Mouse (Mus musculus) midbrain, embryonic 10.5 days (tissue): ENCODE measurements around the gene Stk11ip. TPM values are rescaled to one million over a fixed set of nuclear protein-coding genes. Genes with fewer than 3 reads are reported as not detected.

Source experiments
- DNase-seq: peaks from one replicate; pipeline ENCODE4 v3.0.0-alpha.2; 2017; ENCODE audit warnings: low spot score
- H3K27ac ChIP-seq: fragments of 300-500 bp; sonication (generic); replicated peaks from 2 replicates; pipeline ENCODE4 v1.5.1; 2016; ENCODE audit warnings: mild to moderate bottlenecking
- H3K27me3 ChIP-seq: fragments of 300-500 bp; sonication (generic); 2 replicates; pipeline ENCODE4 v1.6.1; 2016; ENCODE audit warnings: low read depth, mild to moderate bottlenecking; ENCODE audit not compliant: poor library complexity, severe bottlenecking
- H3K36me3 ChIP-seq: fragments of 300-500 bp; sonication (generic); 2 replicates; pipeline ENCODE4 v1.6.1; 2016; ENCODE audit warnings: mild to moderate bottlenecking, moderate library complexity
- H3K4me1 ChIP-seq: fragments of 300-500 bp; sonication (generic); 2 replicates; pipeline ENCODE4 v1.6.1; 2016
- H3K4me3 ChIP-seq: fragments of 300-500 bp; sonication (generic); 2 replicates; pipeline ENCODE4 v1.5.1; 2016; ENCODE audit warnings: mild to moderate bottlenecking, moderate library complexity
- H3K9me3 ChIP-seq: fragments of 300-500 bp; sonication (generic); replicated peaks from 2 replicates; pipeline ENCODE4 v1.6.1; 2016; ENCODE audit warnings: mild to moderate bottlenecking
- WGBS: fragments of 180-500 bp; shearing (Covaris S2); methylation state at CpG from one replicate; pipeline ENCODE4 v1.1.7; 2016; 5-methylcytosine and 5-hydroxymethylcytosine counted together
- polyA plus RNA-seq: library from polyadenylated mRNA; unstranded; fragments of >200 nt; fragmentation: Nextera tagmentation; extraction: Ambion mirVana; gene quantifications from 2 replicates; pipeline ENCODE4 v1.2.1, GENCODE M21; 2016

Stk11ip gene
- polyA plus RNA-seq, 1 experiment from 2014 or later, result 31.7 TPM

DNA sequence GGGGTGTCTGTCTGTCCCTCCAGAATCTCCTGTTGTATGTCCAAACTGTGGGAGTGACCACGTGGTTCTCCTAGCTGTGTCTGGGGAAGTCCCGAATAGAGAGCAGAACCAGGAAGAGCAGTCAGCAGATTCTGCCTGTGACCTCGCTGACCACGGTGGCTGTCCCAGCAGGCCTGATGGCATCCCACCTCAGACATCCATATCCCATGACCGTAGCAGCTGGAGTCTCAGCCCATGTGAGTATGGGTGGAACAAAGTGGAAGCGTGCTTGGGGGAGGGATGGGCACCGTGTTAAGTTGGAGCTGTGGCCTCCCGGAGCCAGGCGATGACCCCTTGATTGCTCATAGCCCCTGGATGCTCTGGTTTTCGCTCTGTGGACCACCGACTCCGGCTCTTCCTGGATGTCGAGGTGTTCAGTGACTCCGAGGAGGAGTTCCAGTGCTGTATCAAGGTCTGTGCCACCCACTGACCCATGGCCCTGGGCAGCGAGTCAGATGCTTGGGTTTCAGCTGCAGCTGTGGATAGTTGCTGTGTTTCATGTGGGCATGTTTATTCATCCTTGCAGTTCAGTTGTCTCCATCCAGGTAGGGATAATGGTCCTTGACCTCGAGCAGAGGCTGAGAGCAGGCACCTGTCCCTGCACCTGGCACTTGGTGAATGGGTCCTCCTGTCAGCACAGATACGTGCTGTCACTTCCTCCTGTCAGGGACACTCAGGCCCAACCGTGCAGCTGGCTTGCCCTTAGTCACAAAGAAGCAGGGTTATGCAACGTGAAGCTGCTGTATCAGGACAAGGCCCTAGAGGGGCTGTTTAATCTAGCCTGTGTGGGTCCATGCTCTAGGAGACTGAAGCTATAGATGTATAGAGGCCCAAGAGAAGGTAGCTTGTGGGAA lies 11.2 kb downstream of the Stk11ip start:
- 93% methylated on average over 19 of the region's 19 CpGs for WGBS
- no peak overlapping the region for H3K4me3 ChIP-seq
- H3K27me3 ChIP-seq, result no peaks in the 10 kb centered on the region
- no peak for DNase-seq
- H3K36me3 ChIP-seq, result peaks cover 83% of the 10 kb centered on the region
- H3K9me3 ChIP-seq, result no peaks in the 10 kb centered on the region
- H3K4me1 ChIP-seq, result no peaks in the 10 kb centered on the region
- H3K27ac ChIP-seq, result no peak overlapping the region

DNA sequence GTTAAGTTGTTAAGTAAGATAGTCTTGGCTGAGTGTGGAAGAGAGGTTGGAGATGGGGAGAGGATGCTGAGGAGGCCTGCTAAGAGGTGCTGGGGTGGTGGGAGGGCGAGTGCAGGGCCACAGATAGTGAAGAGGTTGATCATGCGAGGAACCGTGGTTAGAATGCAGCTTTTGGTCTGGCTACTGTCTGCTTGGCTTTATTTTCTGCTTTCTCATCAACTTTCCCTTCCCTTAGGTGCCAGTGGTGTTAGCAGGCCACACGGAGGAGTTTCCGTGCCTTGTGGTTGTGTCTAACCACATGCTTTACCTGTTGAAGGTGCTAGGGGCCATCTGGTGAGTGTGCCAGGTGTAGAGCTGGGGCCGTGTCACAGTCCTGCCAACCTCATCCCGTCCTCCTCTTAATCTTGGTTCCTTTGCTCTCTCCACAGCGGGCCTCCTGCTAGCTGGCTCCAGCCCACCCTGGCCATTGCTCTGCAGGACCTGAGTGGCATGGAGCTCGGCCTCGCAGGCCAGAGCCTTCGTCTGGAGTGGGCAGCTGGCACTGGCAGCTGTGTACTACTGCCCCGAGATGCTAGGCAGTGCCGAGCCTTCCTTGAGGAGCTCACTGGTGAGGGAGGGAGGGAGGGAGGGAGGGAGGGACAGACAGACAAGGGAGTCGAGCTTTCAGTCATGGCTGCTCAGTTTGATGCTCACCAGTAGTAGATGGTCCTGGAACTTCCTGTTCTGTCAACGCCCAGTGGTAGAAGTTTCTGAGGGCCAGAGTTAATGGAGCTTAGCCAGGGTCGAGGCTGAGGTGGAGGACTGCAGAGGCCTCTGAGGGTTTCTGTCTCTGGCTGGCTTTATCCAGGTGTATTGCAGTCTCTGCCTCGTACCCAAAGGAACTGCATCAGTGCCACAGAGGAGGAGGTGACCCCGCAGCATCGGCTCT lies 12.3 kb downstream of the Stk11ip start:
- WGBS, result 92% methylated on average over 19 of the region's 19 CpGs
- Histone ChIP-seq H3K4me1 (no peaks in the 10 kb centered on the region), H3K4me3 (no peak overlapping the region), H3K9me3 (no peaks in the 10 kb centered on the region), H3K36me3 (peaks cover 73% of the 10 kb centered on the region), H3K27me3 (no peaks in the 10 kb centered on the region), H3K27ac (no peak overlapping the region)
- no peak for DNase-seq

DNA sequence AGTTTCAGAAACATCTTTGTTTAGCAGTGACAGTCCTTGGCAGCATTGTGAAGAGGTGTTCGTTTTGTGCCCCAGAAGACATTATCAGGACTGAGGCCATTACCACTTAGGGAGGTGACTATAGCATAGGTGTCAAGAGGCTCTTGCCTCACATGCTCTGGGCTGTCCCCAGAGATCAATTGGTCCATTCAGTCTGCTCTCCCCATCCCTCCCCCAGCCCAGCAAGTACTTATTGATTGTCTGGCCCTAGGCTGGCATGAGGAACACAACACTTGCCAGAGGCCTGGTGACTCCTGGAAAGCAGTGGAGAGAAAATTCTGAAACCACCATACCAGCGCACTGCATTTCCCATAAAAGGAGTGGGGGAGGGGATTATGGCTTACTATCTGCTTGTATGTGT lies 16.3 kb downstream of the Stk11ip start:
- Histone ChIP-seq H3K27ac (no peak overlapping the region), H3K9me3 (no peaks in the 10 kb centered on the region), H3K36me3 (peaks cover 42% of the 10 kb centered on the region), H3K27me3 (no peaks in the 10 kb centered on the region), H3K4me1 (no peaks in the 10 kb centered on the region), H3K4me3 (no peak overlapping the region)
- no peak for DNase-seq
- WGBS, result 93% methylated on average over 2 of the region's 2 CpGs

DNA sequence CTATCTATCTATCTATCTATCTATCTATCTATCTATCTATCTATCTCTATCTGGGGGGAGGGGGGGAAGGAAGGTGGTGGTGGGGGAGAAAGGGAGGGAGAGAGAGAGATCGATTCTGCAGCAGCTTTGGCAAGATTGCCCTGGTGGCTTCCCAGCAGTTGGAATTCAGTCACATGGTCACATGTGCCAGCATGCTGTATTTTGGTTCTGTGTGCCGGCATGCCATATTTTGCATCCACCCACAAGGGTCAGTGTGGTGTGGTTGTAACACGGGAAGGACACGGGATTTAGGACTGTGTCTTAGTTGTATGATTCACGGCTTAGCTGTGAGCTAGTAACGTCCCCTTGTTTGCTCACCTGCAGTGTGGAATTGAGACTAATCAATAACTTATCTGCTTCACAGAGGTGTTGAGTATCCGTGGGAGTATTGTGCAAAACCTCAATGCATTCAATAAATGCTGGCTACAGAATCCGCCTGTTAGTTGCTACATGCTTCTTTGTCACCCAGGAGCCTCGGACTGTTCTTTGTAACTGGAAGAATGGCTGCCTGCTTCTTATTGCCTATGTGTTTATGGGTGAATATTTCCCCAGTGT lies 17.4 kb downstream of the Stk11ip start:
- no peak overlapping the region for H3K4me3 ChIP-seq
- no peaks in the 10 kb centered on the region for H3K9me3 ChIP-seq
- no peaks in the 10 kb centered on the region for H3K4me1 ChIP-seq
- H3K27ac ChIP-seq, result no peak overlapping the region
- H3K27me3 ChIP-seq, result no peaks in the 10 kb centered on the region
- DNase-seq, result no peak
- H3K36me3 ChIP-seq, result peaks cover 31% of the 10 kb centered on the region
- WGBS, result 85% methylated on average over 9 of the region's 9 CpGs

DNA sequence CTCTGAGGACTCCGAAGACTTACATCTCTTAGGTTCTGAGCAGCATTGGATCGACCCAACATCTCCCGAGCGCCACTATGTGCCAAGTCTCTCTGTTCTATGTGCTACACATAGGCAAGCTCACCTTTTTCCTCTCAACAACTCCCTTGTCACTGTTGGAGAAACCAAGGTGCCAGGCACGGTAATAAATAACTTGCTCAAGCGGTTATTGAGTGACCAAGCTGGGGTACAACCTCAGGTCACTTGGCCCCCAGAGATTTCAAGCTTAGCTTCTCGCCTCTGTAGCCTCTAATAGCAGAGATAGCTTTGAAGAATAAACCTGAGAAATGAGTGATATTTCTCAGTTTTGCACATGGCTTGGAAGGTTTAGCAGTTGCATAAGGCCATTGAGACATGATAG lies 20.2 kb downstream of the Stk11ip start:
- peaks cover 7% of the 10 kb centered on the region; the same call in 1 of the 2 replicates for H3K27me3 ChIP-seq
- DNase-seq, result no peak
- H3K27ac ChIP-seq, result no peak overlapping the region
- peaks cover 6% of the 10 kb centered on the region for H3K36me3 ChIP-seq
- H3K9me3 ChIP-seq, result no peaks in the 10 kb centered on the region
- peaks cover 11% of the 10 kb centered on the region for H3K4me1 ChIP-seq
- H3K4me3 ChIP-seq, result no peak overlapping the region
- 91% methylated on average over 7 of the region's 7 CpGs for WGBS

DNA sequence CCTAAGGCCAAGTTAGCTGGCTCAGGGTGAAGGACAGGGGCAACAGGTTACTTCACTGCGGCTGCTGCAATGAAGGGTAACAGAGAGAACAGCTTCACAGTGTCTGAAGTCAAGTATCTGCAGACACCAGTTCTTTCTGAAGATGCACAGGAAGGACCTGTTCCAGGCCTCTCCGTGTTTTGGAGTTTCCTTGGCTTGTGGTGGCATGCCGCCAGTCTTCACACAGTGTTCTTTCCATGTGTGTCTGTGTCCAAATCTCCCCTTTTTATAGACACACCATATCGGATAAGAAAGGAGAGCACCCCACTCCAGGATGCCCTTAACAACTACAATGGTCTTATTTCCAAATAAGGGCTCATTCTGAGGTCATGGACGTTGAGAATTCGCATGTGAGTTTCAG lies 23.0 kb downstream of the Stk11ip start:
- Histone ChIP-seq H3K4me3 (no peak overlapping the region), H3K27me3 (peaks cover 21% of the 10 kb centered on the region; the same call in 1 of the 2 replicates), H3K4me1 (peaks cover 25% of the 10 kb centered on the region), H3K27ac (no peak overlapping the region), H3K36me3 (peaks cover 6% of the 10 kb centered on the region), H3K9me3 (no peaks in the 10 kb centered on the region)
- 89% methylated on average over 6 of the region's 6 CpGs for WGBS
- no peak for DNase-seq

DNA sequence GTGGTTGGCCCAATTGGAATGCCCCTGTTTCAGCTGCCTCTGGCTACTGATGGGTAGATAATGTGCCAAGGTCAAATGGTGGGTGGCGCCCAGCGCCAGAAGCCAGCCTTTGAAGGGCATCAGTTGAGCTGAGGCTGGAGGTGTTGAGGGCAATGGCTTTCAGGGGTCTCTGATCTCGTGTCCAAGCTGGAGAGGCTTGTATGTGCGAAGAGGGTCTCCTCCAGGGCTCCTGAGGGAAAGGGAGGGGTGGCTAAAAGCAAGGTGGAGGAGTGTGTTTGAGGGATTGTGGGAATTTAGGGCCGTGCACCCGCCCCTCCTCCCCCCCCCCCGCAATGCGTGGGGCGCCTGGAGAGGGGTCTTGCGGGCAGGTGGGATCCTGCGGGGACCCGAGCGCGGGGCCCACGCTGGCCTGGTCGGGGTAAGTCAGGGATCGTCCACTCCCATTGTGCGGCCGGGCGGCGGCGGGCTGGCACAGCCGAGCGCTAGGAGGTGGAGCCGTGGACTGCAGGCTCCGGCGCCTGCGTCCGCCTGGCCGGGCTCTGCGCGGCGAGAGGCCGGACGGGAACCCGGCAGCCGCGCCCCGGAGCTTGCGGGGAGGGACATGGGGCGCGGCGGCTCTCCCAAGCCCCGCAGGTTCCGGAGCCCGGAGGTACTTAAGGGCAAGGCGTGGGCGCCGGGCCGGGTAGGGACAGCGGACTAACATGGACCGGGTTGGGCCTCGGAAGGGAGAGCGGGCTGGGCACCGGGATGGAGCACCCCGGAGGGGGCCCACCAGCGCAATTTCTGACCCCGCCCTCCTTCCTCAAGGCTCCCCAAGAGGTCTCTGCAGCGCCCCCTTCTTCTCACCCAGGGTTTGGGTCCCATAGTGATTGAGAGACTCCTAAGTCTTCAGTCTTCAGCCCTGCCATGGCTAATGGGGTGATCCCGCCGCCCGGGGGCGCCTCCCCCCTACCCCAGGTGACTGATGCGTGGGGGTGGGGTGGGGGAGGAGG lies 24.9 kb downstream of the Stk11ip start, which contains the start of gene Slc4a3:
TSS of gene Slc4a3 (plus strand) at position 302 of the 992 bp plus-strand sequence.
- DNase-seq, result peak; percentile 79
- Histone ChIP-seq H3K9me3 (no peaks in the 10 kb centered on the region), H3K4me3 (peak within 1 kb of the TSS; percentile 82), H3K4me1 (peaks cover 25% of the 10 kb centered on the region), H3K36me3 (peaks cover 25% of the 10 kb centered on the region), H3K27me3 (peaks cover 21% of the 10 kb centered on the region; the same call in 1 of the 2 replicates), H3K27ac (peak within 1 kb of the TSS; percentile 89)
- under 1% methylated on average over 61 of the region's 64 CpGs for WGBS

DNA sequence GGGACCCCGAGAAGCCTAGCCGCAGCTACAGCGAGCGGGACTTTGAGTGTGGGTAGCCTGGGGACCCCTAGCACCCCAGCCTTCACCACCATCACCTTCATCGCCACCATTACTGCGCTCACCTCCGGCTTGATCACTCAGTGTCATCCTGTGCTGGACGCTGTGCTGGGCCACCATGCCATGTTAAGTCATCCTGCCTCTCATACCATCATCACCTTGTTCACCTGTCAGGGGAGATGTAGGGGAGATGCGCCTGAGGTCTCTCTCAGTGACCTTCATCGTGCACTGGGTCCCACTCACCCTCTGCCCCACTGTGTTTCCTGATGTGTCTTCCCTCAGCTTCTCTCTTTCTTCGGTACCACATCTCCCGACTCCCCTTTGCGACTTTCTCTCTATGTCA lies 26.0 kb downstream of the Stk11ip start:
- Histone ChIP-seq H3K4me3 (peak overlapping the region; percentile 82), H3K36me3 (peaks cover 36% of the 10 kb centered on the region), H3K27ac (peak overlapping the region; percentile 89), H3K27me3 (peaks cover 21% of the 10 kb centered on the region; the same call in 1 of the 2 replicates), H3K9me3 (no peaks in the 10 kb centered on the region), H3K4me1 (peaks cover 25% of the 10 kb centered on the region)
- no peak for DNase-seq
- 96% methylated on average over 13 of the region's 13 CpGs for WGBS

DNA sequence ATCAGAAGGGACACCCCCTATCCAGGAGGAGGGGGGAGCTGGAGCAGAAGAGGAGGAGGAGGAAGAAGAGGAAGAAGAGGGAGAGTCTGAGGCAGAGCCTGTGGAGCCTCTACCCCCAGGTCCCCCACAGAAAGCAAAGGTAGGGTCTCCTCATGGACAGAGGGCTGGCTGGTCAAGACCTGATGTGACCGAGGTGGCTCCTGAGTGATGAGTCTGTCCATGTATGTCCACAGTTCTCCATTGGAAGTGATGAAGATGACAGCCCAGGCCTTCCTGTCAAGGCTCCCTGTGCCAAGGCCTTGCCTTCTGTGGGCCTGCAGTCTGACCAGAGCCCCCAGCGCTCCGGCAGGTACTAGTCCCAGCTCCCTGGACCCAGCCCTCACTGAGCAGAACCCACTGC lies 26.8 kb downstream of the Stk11ip start:
- WGBS, result 90% methylated on average over 3 of the region's 3 CpGs
- no peak for DNase-seq
- H3K27me3 ChIP-seq, result peaks cover 21% of the 10 kb centered on the region; the same call in 1 of the 2 replicates
- 0 out of 2 replicates have a peak overlapping the region, but pooled peaks have one; percentile 4 for H3K27ac ChIP-seq
- no peaks in the 10 kb centered on the region for H3K9me3 ChIP-seq
- H3K4me1 ChIP-seq, result peaks cover 25% of the 10 kb centered on the region
- H3K36me3 ChIP-seq, result peaks cover 43% of the 10 kb centered on the region
- H3K4me3 ChIP-seq, result no peak overlapping the region

DNA sequence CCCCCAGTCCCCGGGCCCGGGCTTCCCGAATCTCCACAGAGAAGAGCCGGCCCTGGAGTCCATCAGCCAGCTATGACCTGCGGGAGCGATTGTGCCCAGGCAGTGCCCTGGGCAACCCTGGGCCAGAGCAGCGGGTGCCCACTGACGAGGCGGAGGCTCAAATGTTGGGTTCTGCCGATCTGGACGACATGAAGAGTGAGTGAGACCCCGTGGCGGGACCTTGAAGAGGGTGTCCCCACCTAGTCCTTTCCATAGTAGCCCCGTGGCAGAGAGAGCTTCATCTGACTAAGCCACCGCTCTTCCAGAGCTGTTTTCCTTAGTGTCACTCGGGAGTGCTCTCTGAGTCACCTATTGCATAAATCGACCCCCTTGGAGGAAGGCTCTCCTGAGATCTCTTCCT lies 27.5 kb downstream of the Stk11ip start:
- 92% methylated on average over 17 of the region's 17 CpGs for WGBS

More for the DNA sequence above, 27.5 kb downstream of the Stk11ip start:
- Histone ChIP-seq H3K9me3 (no peaks in the 10 kb centered on the region), H3K36me3 (peaks cover 51% of the 10 kb centered on the region), H3K27ac (no peak overlapping the region), H3K4me1 (peaks cover 25% of the 10 kb centered on the region), H3K27me3 (peaks cover 21% of the 10 kb centered on the region), H3K4me3 (no peak overlapping the region)
- no peak for DNase-seq
